Mouse (Mus musculus): ENCODE measurements around the gene Arl6ip4. TPM values are rescaled to one million over a fixed set of nuclear protein-coding genes. Genes with fewer than 3 reads are reported as not detected.

Arl6ip4 gene
- polyA plus RNA-seq, 1 experiment from 2014 or later: 84.6 TPM

- peaks cover 57% of the 10 kb centered on the region for H3K4me1 ChIP-seq (replicated peaks)
- peak; percentile 76 for ATAC-seq (ENCODE audit: low read depth)
- H3K27me3 ChIP-seq: no peaks in the 10 kb centered on the region
- H3K36me3 ChIP-seq: no peaks in the 10 kb centered on the region
- H3K4me3 ChIP-seq (replicated peaks): peak within 1 kb of the TSS; percentile 68
- under 1% methylated on average over 42 of the region's 42 CpGs for WGBS (ENCODE audit: insufficient replicate concordance)
- peak within 1 kb of the TSS; percentile 79 for H3K9ac ChIP-seq
- H3K9me3 ChIP-seq (replicated peaks): no peaks in the 10 kb centered on the region
- peak; percentile 99 for DNase-seq
- peak within 1 kb of the TSS; percentile 93 for H3K27ac ChIP-seq
- peak within 1 kb of the TSS; percentile 85 for H3K4me2 ChIP-seq
Observed at GRCm38 (mm10) chr5:124095596-124096232, 20.2 kb upstream of the Arl6ip4 start, which contains the start of gene Abcb9. TSS of gene Abcb9 (minus strand) at chr5:124095798.

- H3K9me3 ChIP-seq (replicated peaks): no peaks in the 10 kb centered on the region
- ATAC-seq (ENCODE audit: low read depth): no peak
- WGBS (ENCODE audit: insufficient replicate concordance): 77% methylated on average over 2 of the region's 2 CpGs
- no peak overlapping the region for H3K27ac ChIP-seq
- H3K9ac ChIP-seq: no peak overlapping the region
- no peak overlapping the region for H3K4me2 ChIP-seq
- H3K36me3 ChIP-seq: no peaks in the 10 kb centered on the region
- H3K27me3 ChIP-seq: no peaks in the 10 kb centered on the region
- H3K4me1 ChIP-seq (replicated peaks): peaks cover 25% of the 10 kb centered on the region
- H3K4me3 ChIP-seq (replicated peaks): no peak overlapping the region
- DNase-seq: no peak
Observed at GRCm38 (mm10) chr5:124098923-124099322, 17.0 kb upstream of the Arl6ip4 start.

GRCm38 (mm10) chr5:124100128-124101044, 15.5 kb upstream of the Arl6ip4 start:
- ATAC-seq (ENCODE audit: low read depth) (no peak), DNase-seq (no peak)
- H3K9me3 ChIP-seq (replicated peaks): no peaks in the 10 kb centered on the region
- H3K4me3 ChIP-seq (replicated peaks): no peak overlapping the region
- no peak overlapping the region for H3K4me2 ChIP-seq
- H3K27me3 ChIP-seq: no peaks in the 10 kb centered on the region
- WGBS (ENCODE audit: insufficient replicate concordance): 80% methylated on average over 11 of the region's 11 CpGs
- peaks cover 10% of the 10 kb centered on the region for H3K4me1 ChIP-seq (replicated peaks)
- no peaks in the 10 kb centered on the region for H3K36me3 ChIP-seq
- H3K9ac ChIP-seq: no peak overlapping the region
- no peak overlapping the region for H3K27ac ChIP-seq

- Histone ChIP-seq H3K4me3 (replicated peaks) (no peak overlapping the region), H3K27me3 (no peaks in the 10 kb centered on the region), H3K27ac (no peak overlapping the region), H3K9ac (no peak overlapping the region), H3K4me1 (replicated peaks) (no peaks in the 10 kb centered on the region), H3K9me3 (replicated peaks) (no peaks in the 10 kb centered on the region), H3K4me2 (no peak overlapping the region), H3K36me3 (no peaks in the 10 kb centered on the region)
- ATAC-seq (ENCODE audit: low read depth) (no peak), DNase-seq (no peak)
- 77% methylated on average over 6 of the region's 6 CpGs for WGBS (ENCODE audit: insufficient replicate concordance)
Observed at GRCm38 (mm10) chr5:124102326-124102725, 13.6 kb upstream of the Arl6ip4 start.

GRCm38 (mm10) chr5:124103020-124103419, 12.9 kb upstream of the Arl6ip4 start:
- Histone ChIP-seq H3K27me3 (no peaks in the 10 kb centered on the region), H3K36me3 (no peaks in the 10 kb centered on the region), H3K9ac (no peak overlapping the region), H3K9me3 (replicated peaks) (no peaks in the 10 kb centered on the region), H3K27ac (no peak overlapping the region), H3K4me3 (replicated peaks) (no peak overlapping the region), H3K4me1 (replicated peaks) (no peaks in the 10 kb centered on the region), H3K4me2 (no peak overlapping the region)
- no peak for ATAC-seq (ENCODE audit: low read depth)
- no peak for DNase-seq
- WGBS (ENCODE audit: insufficient replicate concordance): 67% methylated on average over 3 of the region's 3 CpGs

GRCm38 (mm10) chr5:124103552-124103951, 12.3 kb upstream of the Arl6ip4 start:
- 79% methylated on average over 9 of the region's 9 CpGs for WGBS (ENCODE audit: insufficient replicate concordance)
- Histone ChIP-seq H3K27ac (no peak overlapping the region), H3K4me1 (replicated peaks) (no peaks in the 10 kb centered on the region), H3K9ac (no peak overlapping the region), H3K27me3 (no peaks in the 10 kb centered on the region), H3K9me3 (replicated peaks) (no peaks in the 10 kb centered on the region), H3K36me3 (no peaks in the 10 kb centered on the region), H3K4me2 (no peak overlapping the region), H3K4me3 (replicated peaks) (no peak overlapping the region)
- DNase-seq: no peak
- ATAC-seq (ENCODE audit: low read depth): no peak

- DNase-seq: peak; percentile 53
- Histone ChIP-seq H3K4me2 (peak overlapping the region; percentile 91), H3K4me3 (replicated peaks) (peak overlapping the region; percentile 93), H3K27me3 (no peaks in the 10 kb centered on the region), H3K4me1 (replicated peaks) (peaks cover 38% of the 10 kb centered on the region), H3K36me3 (peaks cover 11% of the 10 kb centered on the region), H3K27ac (peak overlapping the region; percentile 93), H3K9ac (peak overlapping the region; percentile 76), H3K9me3 (replicated peaks) (no peaks in the 10 kb centered on the region)
- no peak for ATAC-seq (ENCODE audit: low read depth)
- WGBS (ENCODE audit: insufficient replicate concordance): 21% methylated on average over 17 of the region's 17 CpGs
Observed at GRCm38 (mm10) chr5:124111077-124111741, 4.7 kb upstream of the Arl6ip4 start.

- Histone ChIP-seq H3K9me3 (replicated peaks) (no peaks in the 10 kb centered on the region), H3K27ac (peak within 1 kb of the TSS; percentile 93), H3K4me1 (replicated peaks) (peaks cover 44% of the 10 kb centered on the region), H3K4me2 (peak within 1 kb of the TSS; percentile 91), H3K4me3 (replicated peaks) (peak within 1 kb of the TSS; percentile 93), H3K27me3 (no peaks in the 10 kb centered on the region), H3K9ac (peak within 1 kb of the TSS; percentile 84), H3K36me3 (peaks cover 11% of the 10 kb centered on the region)
- under 1% methylated on average over 66 of the region's 66 CpGs for WGBS (ENCODE audit: insufficient replicate concordance)
- DNase-seq (peak; percentile 96), ATAC-seq (ENCODE audit: low read depth) (peak; percentile 95)
Observed at GRCm38 (mm10) chr5:124111742-124112497, 4.0 kb upstream of the Arl6ip4 start, which contains the start of gene Ogfod2. TSS of gene Ogfod2 (plus strand) at chr5:124112297.

- H3K9ac ChIP-seq: peak overlapping the region; percentile 84
- H3K36me3 ChIP-seq: peaks cover 17% of the 10 kb centered on the region
- H3K4me2 ChIP-seq: peak overlapping the region; percentile 91
- ATAC-seq (ENCODE audit: low read depth) (no peak), DNase-seq (peak; percentile 41)
- H3K4me3 ChIP-seq (replicated peaks): peak overlapping the region; percentile 93
- under 1% methylated on average over 18 of the region's 18 CpGs for WGBS (ENCODE audit: insufficient replicate concordance)
- no peaks in the 10 kb centered on the region for H3K27me3 ChIP-seq
- H3K27ac ChIP-seq: peak overlapping the region; percentile 93
- no peaks in the 10 kb centered on the region for H3K9me3 ChIP-seq (replicated peaks)
- peaks cover 50% of the 10 kb centered on the region for H3K4me1 ChIP-seq (replicated peaks)
Observed at GRCm38 (mm10) chr5:124112531-124112930, 3.4 kb upstream of the Arl6ip4 start.

GRCm38 (mm10) chr5:124113030-124113429, 2.9 kb upstream of the Arl6ip4 start:
- Histone ChIP-seq H3K27ac (peak overlapping the region; percentile 93), H3K9ac (peak overlapping the region; percentile 84), H3K4me1 (replicated peaks) (peaks cover 55% of the 10 kb centered on the region), H3K27me3 (no peaks in the 10 kb centered on the region), H3K4me3 (replicated peaks) (peak overlapping the region; percentile 93), H3K36me3 (peaks cover 22% of the 10 kb centered on the region), H3K9me3 (replicated peaks) (no peaks in the 10 kb centered on the region), H3K4me2 (peak overlapping the region; percentile 91)
- DNase-seq (peak; percentile 60), ATAC-seq (ENCODE audit: low read depth) (no peak)
- 16% methylated on average over 14 of the region's 14 CpGs for WGBS (ENCODE audit: insufficient replicate concordance)
